Mouse (Mus musculus): ENCODE results near the gene Ephb1.

- TF ChIP-seq CTCF (IDR thresholded peaks at IDR 0.05; ENCODE audit: low read depth) (no peak), EP300 (optimal IDR thresholded peaks at IDR 0.05) (no peak)
These were observed 351.6 kb downstream of the Ephb1 start for GRCm38 (mm10) chr9:102002920-102003319.
